Comparison of ENCODE assay signal across 27 mouse cellular contexts in the genomic region with DNA sequence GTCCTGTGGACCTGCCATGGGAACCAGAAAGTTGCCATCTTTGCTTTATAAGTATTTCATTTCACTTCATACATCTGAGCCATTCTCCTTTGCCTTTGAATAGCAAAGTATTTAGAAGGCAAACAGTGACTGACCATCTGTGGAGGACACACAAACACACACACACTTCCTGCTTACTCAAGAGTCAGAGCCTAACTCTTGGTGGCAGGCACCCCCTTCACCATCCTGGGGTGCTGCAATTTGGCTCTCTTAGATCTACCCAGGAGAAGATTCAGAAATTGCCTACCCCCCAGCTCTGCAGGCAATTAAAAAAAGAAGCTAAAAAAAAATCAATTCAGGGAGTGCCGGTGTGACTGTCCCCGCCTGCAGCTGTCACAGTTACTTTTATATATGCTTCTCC. TPM values are rescaled to one million over a fixed set of nuclear protein-coding genes. Genes with fewer than 3 reads are reported as not detected.
DNase-seq lines count a peak whose midpoint lies in the region; ATAC-seq and TF ChIP-seq lines count a peak whose summit lies in the region.
"Had no signal": no experiment of that assay in that cellular context is flagged by ENCODE, and none has a peak within 500 bp of the region (broad histone marks: within the 10 kb centered on the region; RNA-seq: fewer than 3 reads in every experiment).

No protein-coding gene starts in this region.

- ATAC-seq in embryonic facial prominence, embryonic 14.5 days (ENCODE audit: low read depth): no peak
- ATAC-seq in hindbrain, embryonic 11.5 days (ENCODE audit: low FRiP score): no peak
- ATAC-seq: CD4-positive, CD25-positive, alpha-beta regulatory T cell, adult 4 months; forebrain, embryonic 15.5 days; intestine, embryonic 16.5 days had no signal

- TF ChIP-seq EP300 in MEL (IDR thresholded peaks at IDR 0.05; ENCODE audit: low read depth in 1 of 2, low read length in 2 of 2): no peak

- DNase-seq in embryonic facial prominence, embryonic 14.5 days (ENCODE audit: low spot score): no peak
- DNase-seq in embryonic facial prominence, embryonic 10.5 days (ENCODE audit: low spot score): no peak
- DNase-seq in hindbrain, embryonic 10.5 days (ENCODE audit: low spot score): no peak
- DNase-seq in hindbrain, embryonic 11.5 days (ENCODE audit: low spot score): no peak
- peak; percentile 20 for DNase-seq in MEL (ENCODE audit: low read depth, low spot score)
- no peak for DNase-seq in gastrocnemius, postnatal 14 days
- DNase-seq: adrenal gland, postnatal 10 days; B cell, adult 2 months; cerebellum, adult 11-12 months; cerebellum, adult 9-10 months; cerebellum, postnatal 25 days; gastrocnemius, postnatal 25 days; heart, adult 18-20 months; heart, postnatal 14 days had no signal

- no peak overlapping the region for H3ac ChIP-seq in myocyte (ENCODE audit: control insufficient read depth, insufficient read length)

- H3K79me2 ChIP-seq in MEL (ENCODE audit: control insufficient read depth, insufficient read depth, low read length, poor library complexity) (no peaks in the 10 kb centered on the region), myocyte (ENCODE audit: control insufficient read depth, insufficient read depth) (no peaks in the 10 kb centered on the region)

- 0 out of 2 replicates have a peak overlapping the region, but pooled peaks have one; percentile 6 for H3K9ac ChIP-seq in embryonic facial prominence, embryonic 14.5 days (ENCODE audit: low read depth, low read length)
- H3K9ac ChIP-seq in hindbrain, embryonic 11.5 days (ENCODE audit: low read depth, low read length): no peak overlapping the region
- no peak overlapping the region for H3K9ac ChIP-seq in MEL (ENCODE audit: control insufficient read depth, low read depth, low read length, poor library complexity, severe bottlenecking)
- H3K9ac ChIP-seq: embryonic facial prominence, embryonic 13.5 days; forebrain, embryonic 15.5 days; heart, embryonic 15.5 days; hindbrain, embryonic 15.5 days had no signal

- H3K36me3 ChIP-seq in embryonic facial prominence, embryonic 14.5 days (ENCODE audit: control insufficient read depth, insufficient read depth, low read length): no peaks in the 10 kb centered on the region
- peaks cover 7% of the 10 kb centered on the region; the same call in 1 of the 2 replicates for H3K36me3 ChIP-seq in embryonic facial prominence, embryonic 10.5 days (replicated peaks)
- 0 out of 2 replicates have a peak, but pooled peaks cover 2% of the 10 kb centered on the region for H3K36me3 ChIP-seq in hindbrain, embryonic 10.5 days
- H3K36me3 ChIP-seq in hindbrain, embryonic 11.5 days (ENCODE audit: control insufficient read depth, insufficient read depth, low read length): no peaks in the 10 kb centered on the region
- H3K36me3 ChIP-seq in MEL (ENCODE audit: control insufficient read depth in 1 of 2, insufficient read depth in 2 of 2, low read length in 2 of 2) (peaks cover 0 to 12% of the 10 kb centered on the region in 2 experiments; a peak in 2 of 4 replicates), myocyte (ENCODE audit: control insufficient read depth, insufficient read depth) (no peaks in the 10 kb centered on the region)
- H3K36me3 ChIP-seq: forebrain, embryonic 15.5 days; G1E; heart, embryonic 15.5 days; hindbrain, embryonic 15.5 days had no signal

- TF ChIP-seq POLR2A in MEL (IDR thresholded peaks at IDR 0.05; ENCODE audit: control insufficient read depth in 1 of 2, insufficient read depth in 1 of 2, low read depth in 1 of 2, low read length in 2 of 2, poor library complexity in 1 of 2) (no peak), myocyte (IDR thresholded peaks at IDR 0.05; ENCODE audit: insufficient read length, low read depth) (no peak)

- H3K27ac ChIP-seq in embryonic facial prominence, embryonic 14.5 days (replicated peaks; ENCODE audit: low read depth, low read length): no peak overlapping the region
- no peak overlapping the region for H3K27ac ChIP-seq in embryonic facial prominence, embryonic 10.5 days (replicated peaks)
- peak overlapping the region; percentile 20; the same call in 1 of the 2 replicates for H3K27ac ChIP-seq in hindbrain, embryonic 10.5 days
- no peak overlapping the region for H3K27ac ChIP-seq in hindbrain, embryonic 11.5 days (ENCODE audit: low read depth, low read length)
- no peak overlapping the region for H3K27ac ChIP-seq in MEL (ENCODE audit: control insufficient read depth, low read depth, low read length)
- H3K27ac ChIP-seq: embryonic facial prominence, embryonic 13.5 days; forebrain, embryonic 15.5 days; heart, embryonic 15.5 days; hindbrain, embryonic 15.5 days had no signal

- 62% methylated on average over 2 of the region's 2 CpGs for WGBS in embryonic facial prominence, embryonic 14.5 days
- WGBS in embryonic facial prominence, embryonic 10.5 days: 64% methylated on average over 2 of the region's 2 CpGs
- 66% methylated on average over 2 of the region's 2 CpGs for WGBS in hindbrain, embryonic 10.5 days
- WGBS in hindbrain, embryonic 11.5 days: 65% methylated on average over 2 of the region's 2 CpGs

- H3K4me3 ChIP-seq in embryonic facial prominence, embryonic 14.5 days (ENCODE audit: low read depth, low read length): no peak overlapping the region
- no peak overlapping the region for H3K4me3 ChIP-seq in embryonic facial prominence, embryonic 10.5 days
- H3K4me3 ChIP-seq in hindbrain, embryonic 10.5 days: no peak overlapping the region
- no peak overlapping the region for H3K4me3 ChIP-seq in hindbrain, embryonic 11.5 days (ENCODE audit: low read depth, low read length)
- no peak overlapping the region for H3K4me3 ChIP-seq in MEL (ENCODE audit: control insufficient read depth in 1 of 2, insufficient read depth in 1 of 2, low read depth in 2 of 2, low read length in 2 of 2)
- no peak overlapping the region for H3K4me3 ChIP-seq in myocyte
- H3K4me3 ChIP-seq: embryonic facial prominence, embryonic 13.5 days; forebrain, embryonic 15.5 days; heart, embryonic 15.5 days; hindbrain, embryonic 15.5 days had no signal

- TF ChIP-seq CTCF in MEL (IDR thresholded peaks at IDR 0.05 in 2 of 3, conservative IDR thresholded peaks at IDR 0.05 in 1 of 3; ENCODE audit: control insufficient read depth in 1 of 3, insufficient read depth in 1 of 3, low read depth in 2 of 3, low read length in 3 of 3, poor library complexity in 1 of 3, severe bottlenecking in 1 of 3): no peak

- peaks cover 13% of the 10 kb centered on the region; the same call in 1 of the 2 replicates for H3K4me1 ChIP-seq in embryonic facial prominence, embryonic 14.5 days (ENCODE audit: control insufficient read depth, insufficient read depth, low read length)
- peaks cover 42% of the 10 kb centered on the region for H3K4me1 ChIP-seq in embryonic facial prominence, embryonic 10.5 days
- peaks cover 33% of the 10 kb centered on the region for H3K4me1 ChIP-seq in hindbrain, embryonic 10.5 days (replicated peaks)
- 0 out of 2 replicates have a peak, but pooled peaks cover 2% of the 10 kb centered on the region for H3K4me1 ChIP-seq in hindbrain, embryonic 11.5 days (replicated peaks; ENCODE audit: control insufficient read depth, insufficient read depth, low read length)
- peaks cover 13% of the 10 kb centered on the region in 2 experiments for H3K4me1 ChIP-seq in MEL (ENCODE audit: control insufficient read depth in 1 of 2, insufficient read depth in 2 of 2, low read length in 2 of 2)
- H3K4me1 ChIP-seq: forebrain, embryonic 15.5 days; hindbrain, embryonic 15.5 days had no signal

- no peaks in the 10 kb centered on the region for H3K27me3 ChIP-seq in embryonic facial prominence, embryonic 14.5 days (replicated peaks; ENCODE audit: control insufficient read depth, insufficient read depth, low read length)
- H3K27me3 ChIP-seq in embryonic facial prominence, embryonic 10.5 days (replicated peaks; ENCODE audit: low read depth, poor library complexity, severe bottlenecking): no peaks in the 10 kb centered on the region
- H3K27me3 ChIP-seq in hindbrain, embryonic 10.5 days (ENCODE audit: insufficient read depth, poor library complexity, severe bottlenecking): no peaks in the 10 kb centered on the region
- no peaks in the 10 kb centered on the region for H3K27me3 ChIP-seq in hindbrain, embryonic 11.5 days (ENCODE audit: control insufficient read depth, insufficient read depth, low read length)
- H3K27me3 ChIP-seq in MEL (ENCODE audit: control insufficient read depth in 1 of 2, insufficient read depth in 2 of 2, low read length in 2 of 2) (no peaks in the 10 kb centered on the region; a peak in 1 of 4 replicates), myocyte (ENCODE audit: control insufficient read depth, insufficient read depth, insufficient read length) (no peaks in the 10 kb centered on the region)
- H3K27me3 ChIP-seq: embryonic facial prominence, embryonic 13.5 days; forebrain, embryonic 15.5 days; heart, embryonic 15.5 days; hindbrain, embryonic 15.5 days had no signal

- no peaks in the 10 kb centered on the region for H3K9me3 ChIP-seq in embryonic facial prominence, embryonic 14.5 days (ENCODE audit: control insufficient read depth, low read length)
- no peaks in the 10 kb centered on the region for H3K9me3 ChIP-seq in embryonic facial prominence, embryonic 10.5 days
- no peaks in the 10 kb centered on the region for H3K9me3 ChIP-seq in hindbrain, embryonic 10.5 days
- H3K9me3 ChIP-seq in hindbrain, embryonic 11.5 days (ENCODE audit: control insufficient read depth, low read length): no peaks in the 10 kb centered on the region
- no peaks in the 10 kb centered on the region for H3K9me3 ChIP-seq in MEL (replicated peaks; ENCODE audit: insufficient read depth, low read length)
- H3K9me3 ChIP-seq: embryonic facial prominence, embryonic 13.5 days; forebrain, embryonic 15.5 days; G1E; heart, embryonic 15.5 days; hindbrain, embryonic 15.5 days had no signal

- H3K4me2 ChIP-seq in embryonic facial prominence, embryonic 14.5 days (ENCODE audit: low read depth, low read length): no peak overlapping the region
- H3K4me2 ChIP-seq in hindbrain, embryonic 11.5 days (replicated peaks; ENCODE audit: low read depth, low read length): no peak overlapping the region
- peak overlapping the region; percentile 6 for H3K4me2 ChIP-seq in myocyte (ENCODE audit: low read depth)
- H3K4me2 ChIP-seq: embryonic facial prominence, embryonic 13.5 days; forebrain, embryonic 15.5 days; heart, embryonic 11.5 days; heart, embryonic 15.5 days; hindbrain, embryonic 15.5 days had no signal

- intact Hi-C loops in gastrocnemius, postnatal 14 days (cut with DNase I; ENCODE audit: low total_unique reads): no loop called here

- TF ChIP-seq RAD21 in MEL (IDR thresholded peaks at IDR 0.05; ENCODE audit: low read depth, low read length): no peak

RNA-seq across cellular contexts. Expression of a gene that starts 20.2 kb away (rescaled TPM):
- polyA plus RNA-seq in embryonic facial prominence, embryonic 14.5 days (2014; fragmentation: Nextera tagmentation; extraction: Ambion mirVana): 28.3 and 32.7 TPM in 2 replicates
- 29.4 and 34.6 TPM in 2 replicates for polyA plus RNA-seq in embryonic facial prominence, embryonic 10.5 days (2016; fragmentation: Nextera tagmentation; extraction: Ambion mirVana)
- polyA plus RNA-seq in hindbrain, embryonic 10.5 days (2016; fragmentation: Nextera tagmentation; extraction: Ambion mirVana): 29.4 and 30.0 TPM in 2 replicates
- 36.0 and 38.2 TPM in 2 replicates for polyA plus RNA-seq in hindbrain, embryonic 11.5 days (2014; fragmentation: Nextera tagmentation; extraction: Ambion mirVana)
- not detected in 2 replicates for total RNA-seq in MEL (2012; rRNA removed)
- polyA plus RNA-seq in MEL (2012; ENCODE audit: insufficient read depth in 1 of 2, insufficient read length in 2 of 2, low read depth in 1 of 2, low replicate concordance in 2 of 2, missing spikeins in 1 of 2): under 1 TPM in 1 of 2 experiments, not detected in 1; 0.08 TPM
- 10.1 TPM for polyA plus RNA-seq in myocyte (2012; fragmentation: generic; extraction: Trizol)
- 1 to 10 TPM; 3.1 to 3.5 TPM for total RNA-seq in gastrocnemius, postnatal 14 days (2021)
- total RNA-seq: G1E had no signal
- polyA plus RNA-seq: G1E had no signal

RNA-seq across cellular contexts. Expression of a gene that starts 29.6 kb away (rescaled TPM):
- polyA plus RNA-seq in embryonic facial prominence, embryonic 14.5 days (2014; fragmentation: Nextera tagmentation; extraction: Ambion mirVana): 0.13 and 0.14 TPM in 2 replicates
- polyA plus RNA-seq in embryonic facial prominence, embryonic 10.5 days (2016; fragmentation: Nextera tagmentation; extraction: Ambion mirVana): 0.10 and 0.15 TPM in 2 replicates
- 0.10 and 0.15 TPM in 2 replicates for polyA plus RNA-seq in hindbrain, embryonic 10.5 days (2016; fragmentation: Nextera tagmentation; extraction: Ambion mirVana)
- 0.28 and 0.42 TPM in 2 replicates for polyA plus RNA-seq in hindbrain, embryonic 11.5 days (2014; fragmentation: Nextera tagmentation; extraction: Ambion mirVana)
- not detected in 2 replicates for total RNA-seq in MEL (2012; rRNA removed)
- polyA plus RNA-seq in MEL (2012; ENCODE audit: insufficient read depth in 1 of 2, insufficient read length in 2 of 2, low read depth in 1 of 2, low replicate concordance in 2 of 2, missing spikeins in 1 of 2) (not detected), myocyte (2012; fragmentation: generic; extraction: Trizol) (0.05 TPM)
- total RNA-seq in gastrocnemius, postnatal 14 days (2021): not detected
- total RNA-seq: gastrocnemius, adult 18-20 months; gastrocnemius, postnatal 25 days; heart, adult 18-20 months; heart, postnatal 14 days; hematopoietic stem cell, adult 5-6 weeks had no signal
- polyA plus RNA-seq: CD4-positive, CD25-positive, alpha-beta regulatory T cell, adult 4 months; cortical plate, adult 2 months; frontal cortex, adult 2 months; G1E; heart, embryonic 11.5 days; heart, embryonic 15.5 days had no signal

RNA-seq across cellular contexts. Expression of a gene that starts 36.3 kb away (rescaled TPM):
- polyA plus RNA-seq in embryonic facial prominence, embryonic 14.5 days (2014; fragmentation: Nextera tagmentation; extraction: Ambion mirVana): 1.4 and 1.6 TPM in 2 replicates
- 1.3 and 1.6 TPM in 2 replicates for polyA plus RNA-seq in embryonic facial prominence, embryonic 10.5 days (2016; fragmentation: Nextera tagmentation; extraction: Ambion mirVana)
- 2.6 and 3.2 TPM in 2 replicates for polyA plus RNA-seq in hindbrain, embryonic 10.5 days (2016; fragmentation: Nextera tagmentation; extraction: Ambion mirVana)
- 2.2 and 3.0 TPM in 2 replicates for polyA plus RNA-seq in hindbrain, embryonic 11.5 days (2014; fragmentation: Nextera tagmentation; extraction: Ambion mirVana)
- total RNA-seq in MEL (2012; rRNA removed): not detected in 2 replicates
- polyA plus RNA-seq in MEL (2012; ENCODE audit: insufficient read depth in 1 of 2, insufficient read length in 2 of 2, low read depth in 1 of 2, low replicate concordance in 2 of 2, missing spikeins in 1 of 2) (not detected), myocyte (2012; fragmentation: generic; extraction: Trizol) (not detected)
- not detected for total RNA-seq in gastrocnemius, postnatal 14 days (2021)
- total RNA-seq: gastrocnemius, adult 18-20 months; gastrocnemius, postnatal 25 days; heart, adult 18-20 months; heart, postnatal 14 days; hematopoietic stem cell, adult 5-6 weeks had no signal
- polyA plus RNA-seq: CD4-positive, CD25-positive, alpha-beta regulatory T cell, adult 4 months; frontal cortex, adult 2 months; G1E; heart, embryonic 15.5 days had no signal

Comparison
In these comparisons a context has a peak if more than half of its experiments do, and no peak if none do; other contexts are left out.
1. RNA of a gene that starts 20.2 kb away (polyA plus RNA-seq): 36.0 to 38.2 TPM in hindbrain, embryonic 11.5 days, 29.4 to 34.6 TPM in embryonic facial prominence, embryonic 10.5 days, 29.4 to 30.0 TPM in hindbrain, embryonic 10.5 days, 28.3 to 32.7 TPM in embryonic facial prominence, embryonic 14.5 days and 10.1 TPM in myocyte (single experiment); 0.08 TPM in MEL; every median in the first group is over 10 times any median in the second.